Mouse (Mus musculus): ENCODE data around the gene Irf9.

- no peak for TF ChIP-seq CTCF (IDR thresholded peaks at IDR 0.05; ENCODE audit: low read depth, low read length)
- TF ChIP-seq POLR2A (IDR thresholded peaks at IDR 0.05; ENCODE audit: insufficient read depth, low read length), result no peak
- TF ChIP-seq EP300 (IDR thresholded peaks at IDR 0.05; ENCODE audit: insufficient read depth, low read depth, low read length), result no peak
These were observed 17.8 kb upstream of the Irf9 start for GRCm38 (mm10) chr14:55585566-55585960.

Measured in ES-Bruce4 (cell line).